Mouse (Mus musculus): ENCODE results near the gene Smox. TPM values are rescaled to one million over a fixed set of nuclear protein-coding genes. Genes with fewer than 3 reads are reported as not detected.

The Smox gene
- polyA plus RNA-seq, 1 experiment from 2014 or later = 26.9 TPM

GRCm38 (mm10) chr2:131514055-131514621 lies 22.8 kb downstream of the Smox start:
- ATAC-seq (ENCODE audit: low FRiP score) = no peak
- Histone ChIP-seq H3K4me2 (no peak overlapping the region), H3K9me3 (ENCODE audit: control insufficient read depth, low read length) (no peaks in the 10 kb centered on the region), H3K4me3 (ENCODE audit: low read depth, low read length) (no peak overlapping the region), H3K27ac (ENCODE audit: low read depth, low read length) (no peak overlapping the region), H3K27me3 (ENCODE audit: control insufficient read depth, insufficient read depth, low read length) (no peaks in the 10 kb centered on the region), H3K9ac (ENCODE audit: low read length) (no peak overlapping the region), H3K4me1 (ENCODE audit: control insufficient read depth, insufficient read depth, low read length) (peaks cover 4% of the 10 kb centered on the region; the same call in 1 of the 2 replicates), H3K36me3 (ENCODE audit: control insufficient read depth, insufficient read depth, low read length) (no peaks in the 10 kb centered on the region)
- peak; percentile 73 for DNase-seq (ENCODE audit: low spot score, missing footprints)
- 79% methylated on average over 4 of the region's 4 CpGs for WGBS

DNA sequence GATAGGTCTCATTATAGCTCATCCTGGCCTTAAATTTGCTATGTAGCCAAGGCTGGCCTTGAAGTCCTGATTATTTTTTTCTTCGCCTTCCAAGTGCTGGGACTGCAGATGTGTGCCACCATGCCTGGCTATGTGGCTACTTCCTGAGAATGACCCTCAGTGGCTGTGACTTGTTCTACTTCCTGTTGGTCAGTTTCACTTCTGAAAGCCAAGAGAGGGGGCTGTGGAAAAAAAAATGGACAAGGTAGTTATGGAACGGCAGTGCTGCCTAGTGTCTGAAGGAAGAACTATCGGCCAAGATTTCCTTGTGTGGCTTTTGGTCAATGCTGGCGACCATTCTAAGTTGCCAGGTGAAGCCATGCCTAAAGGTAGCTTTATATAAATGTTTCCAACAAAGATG lies 26.3 kb downstream of the Smox start:
- Histone ChIP-seq H3K27me3 (ENCODE audit: control insufficient read depth, insufficient read depth, low read length) (no peaks in the 10 kb centered on the region), H3K36me3 (ENCODE audit: control insufficient read depth, insufficient read depth, low read length) (no peaks in the 10 kb centered on the region), H3K4me3 (ENCODE audit: low read depth, low read length) (no peak overlapping the region), H3K27ac (ENCODE audit: low read depth, low read length) (no peak overlapping the region), H3K4me2 (no peak overlapping the region), H3K9me3 (ENCODE audit: control insufficient read depth, low read length) (no peaks in the 10 kb centered on the region), H3K4me1 (ENCODE audit: control insufficient read depth, insufficient read depth, low read length) (no peaks in the 10 kb centered on the region), H3K9ac (ENCODE audit: low read length) (no peak overlapping the region)
- ATAC-seq (ENCODE audit: low FRiP score) (no peak), DNase-seq (ENCODE audit: low spot score, missing footprints) (no peak)
- WGBS = 89% methylated on average over 4 of the region's 4 CpGs

GRCm38 (mm10) chr2:131518790-131519189 lies 27.5 kb downstream of the Smox start:
- no peak overlapping the region for H3K4me2 ChIP-seq
- ATAC-seq (ENCODE audit: low FRiP score) = no peak
- no peak overlapping the region for H3K9ac ChIP-seq (ENCODE audit: low read length)
- no peak overlapping the region for H3K27ac ChIP-seq (ENCODE audit: low read depth, low read length)
- no peaks in the 10 kb centered on the region for H3K9me3 ChIP-seq (ENCODE audit: control insufficient read depth, low read length)
- 65% methylated on average over 3 of the region's 3 CpGs for WGBS
- H3K36me3 ChIP-seq (ENCODE audit: control insufficient read depth, insufficient read depth, low read length) = no peaks in the 10 kb centered on the region
- no peaks in the 10 kb centered on the region for H3K27me3 ChIP-seq (ENCODE audit: control insufficient read depth, insufficient read depth, low read length)
- H3K4me1 ChIP-seq (ENCODE audit: control insufficient read depth, insufficient read depth, low read length) = no peaks in the 10 kb centered on the region
- no peak overlapping the region for H3K4me3 ChIP-seq (ENCODE audit: low read depth, low read length)
- no peak for DNase-seq (ENCODE audit: low spot score, missing footprints)

DNA sequence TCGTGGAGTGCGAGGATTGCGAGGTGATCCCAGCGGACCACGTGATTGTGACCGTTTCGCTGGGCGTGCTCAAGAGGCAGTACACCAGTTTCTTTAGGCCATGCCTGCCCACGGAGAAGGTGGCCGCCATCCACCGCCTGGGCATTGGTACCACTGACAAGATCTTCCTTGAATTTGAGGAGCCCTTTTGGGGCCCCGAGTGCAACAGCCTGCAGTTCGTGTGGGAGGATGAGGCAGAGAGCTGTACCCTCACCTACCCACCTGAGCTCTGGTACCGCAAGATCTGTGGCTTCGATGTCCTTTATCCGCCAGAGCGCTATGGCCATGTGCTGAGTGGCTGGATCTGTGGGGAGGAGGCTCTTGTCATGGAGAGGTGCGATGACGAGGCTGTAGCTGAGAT lies 29.4 kb downstream of the Smox start:
- Histone ChIP-seq H3K36me3 (ENCODE audit: control insufficient read depth, insufficient read depth, low read length) (no peaks in the 10 kb centered on the region), H3K4me1 (ENCODE audit: control insufficient read depth, insufficient read depth, low read length) (no peaks in the 10 kb centered on the region), H3K4me3 (ENCODE audit: low read depth, low read length) (no peak overlapping the region), H3K9ac (ENCODE audit: low read length) (no peak overlapping the region), H3K4me2 (no peak overlapping the region), H3K27ac (ENCODE audit: low read depth, low read length) (no peak overlapping the region), H3K9me3 (ENCODE audit: control insufficient read depth, low read length) (no peaks in the 10 kb centered on the region), H3K27me3 (ENCODE audit: control insufficient read depth, insufficient read depth, low read length) (no peaks in the 10 kb centered on the region)
- ATAC-seq (ENCODE audit: low FRiP score) = no peak
- 96% methylated on average over 19 of the region's 19 CpGs for WGBS
- no peak for DNase-seq (ENCODE audit: low spot score, missing footprints)

DNA sequence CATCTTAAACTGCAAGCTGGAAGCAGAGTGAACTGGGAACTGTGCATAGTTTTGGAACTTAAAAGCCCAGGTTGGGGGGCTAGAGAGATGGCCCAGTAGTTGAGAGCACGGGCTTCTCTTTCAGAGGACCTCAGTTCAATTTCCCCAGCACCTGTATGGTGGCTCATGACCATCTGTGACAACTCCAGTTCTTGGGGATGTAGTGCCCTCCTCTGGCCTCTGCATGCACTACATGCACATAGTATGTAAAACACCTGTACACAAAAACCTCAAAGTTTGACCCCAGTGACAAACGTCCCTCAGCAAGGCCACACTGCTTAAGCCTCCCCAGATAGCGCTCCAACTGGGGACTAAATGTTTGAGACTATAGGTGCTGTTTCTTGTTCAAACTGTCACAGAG lies 35.8 kb downstream of the Smox start:
- H3K9me3 ChIP-seq (ENCODE audit: control insufficient read depth, low read length) = no peaks in the 10 kb centered on the region
- H3K4me2 ChIP-seq = no peak overlapping the region
- 44% methylated on average over 3 of the region's 3 CpGs for WGBS
- DNase-seq (ENCODE audit: low spot score, missing footprints) (peak; percentile 85), ATAC-seq (ENCODE audit: low FRiP score) (no peak)
- H3K4me1 ChIP-seq (ENCODE audit: control insufficient read depth, insufficient read depth, low read length) = no peaks in the 10 kb centered on the region
- no peak overlapping the region for H3K9ac ChIP-seq (ENCODE audit: low read length)
- no peak overlapping the region for H3K27ac ChIP-seq (ENCODE audit: low read depth, low read length)
- H3K27me3 ChIP-seq (ENCODE audit: control insufficient read depth, insufficient read depth, low read length) = no peaks in the 10 kb centered on the region
- H3K4me3 ChIP-seq (ENCODE audit: low read depth, low read length) = no peak overlapping the region
- H3K36me3 ChIP-seq (ENCODE audit: control insufficient read depth, insufficient read depth, low read length) = no peaks in the 10 kb centered on the region

DNA sequence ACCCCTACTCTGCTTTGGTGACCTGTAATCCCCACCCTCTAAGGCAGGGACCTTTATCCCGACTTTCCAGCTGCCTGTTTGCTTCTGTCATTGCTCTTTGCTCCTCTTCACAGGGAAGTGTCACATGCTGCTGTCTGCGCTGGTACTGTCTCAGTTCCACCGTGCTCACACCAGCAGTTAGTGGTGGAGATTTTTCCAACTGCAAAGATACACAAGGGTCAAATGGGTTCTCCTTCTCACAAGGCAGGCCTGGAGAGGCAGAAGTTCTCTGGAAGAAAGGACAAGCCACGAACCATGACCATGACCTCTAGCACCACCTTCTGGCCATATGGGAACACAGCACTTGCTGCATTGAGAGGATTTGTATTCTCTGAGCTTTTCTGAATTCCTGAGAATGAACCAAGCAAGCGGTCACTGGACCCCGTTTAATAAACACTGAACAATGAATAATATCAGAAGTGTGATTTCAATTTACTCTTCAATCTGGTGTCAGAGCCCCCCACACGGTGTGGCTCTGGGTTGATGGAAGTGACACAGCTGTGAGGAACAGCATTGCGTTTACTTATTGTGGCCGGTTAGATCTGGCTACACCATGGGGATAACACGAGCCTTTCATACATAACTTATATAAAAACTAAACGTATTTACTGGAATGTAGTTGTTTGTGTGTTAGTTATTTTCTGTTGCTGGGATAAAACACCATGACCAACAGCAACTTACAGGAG lies 38.8 kb downstream of the Smox start:
- Histone ChIP-seq H3K36me3 (ENCODE audit: control insufficient read depth, insufficient read depth, low read length) (no peaks in the 10 kb centered on the region), H3K9ac (ENCODE audit: low read length) (no peak overlapping the region; the same call in 1 of the 2 replicates), H3K27ac (ENCODE audit: low read depth, low read length) (no peak overlapping the region), H3K4me3 (ENCODE audit: low read depth, low read length) (no peak overlapping the region), H3K4me2 (no peak overlapping the region), H3K27me3 (ENCODE audit: control insufficient read depth, insufficient read depth, low read length) (no peaks in the 10 kb centered on the region), H3K9me3 (ENCODE audit: control insufficient read depth, low read length) (no peaks in the 10 kb centered on the region), H3K4me1 (ENCODE audit: control insufficient read depth, insufficient read depth, low read length) (no peaks in the 10 kb centered on the region)
- DNase-seq (ENCODE audit: low spot score, missing footprints) (peak; percentile 96), ATAC-seq (ENCODE audit: low FRiP score) (peak; percentile 57; the same call in 1 of the 2 replicates)
- WGBS = 39% methylated on average over 11 of the region's 11 CpGs

DNA sequence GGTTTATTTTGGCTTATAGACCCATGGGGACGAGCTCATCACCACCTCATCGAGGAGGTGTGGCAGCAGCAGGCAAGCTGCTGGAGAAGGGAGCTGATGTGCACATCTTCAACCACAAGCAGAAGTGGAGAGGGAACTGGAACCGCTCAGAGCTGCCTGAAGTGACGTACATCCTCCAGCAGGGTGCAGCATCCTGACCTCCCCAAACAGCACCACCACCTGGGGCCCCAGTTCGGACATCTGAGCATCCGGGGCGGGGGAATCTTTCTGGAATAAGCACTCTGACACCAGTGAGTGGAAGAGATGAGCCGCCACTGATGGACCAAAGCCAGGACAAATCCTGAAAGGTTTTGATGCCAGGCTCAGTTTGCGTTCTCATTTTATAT lies 39.3 kb downstream of the Smox start:
- no peak for DNase-seq (ENCODE audit: low spot score, missing footprints)
- no peaks in the 10 kb centered on the region for H3K4me1 ChIP-seq (ENCODE audit: control insufficient read depth, insufficient read depth, low read length)
- no peak overlapping the region; the same call in 1 of the 2 replicates for H3K9ac ChIP-seq (ENCODE audit: low read length)
- H3K27me3 ChIP-seq (ENCODE audit: control insufficient read depth, insufficient read depth, low read length) = no peaks in the 10 kb centered on the region
- no peak overlapping the region for H3K27ac ChIP-seq (ENCODE audit: low read depth, low read length)
- H3K9me3 ChIP-seq (ENCODE audit: control insufficient read depth, low read length) = no peaks in the 10 kb centered on the region
- H3K4me2 ChIP-seq = no peak overlapping the region
- WGBS = 21% methylated on average over 9 of the region's 9 CpGs
- no peaks in the 10 kb centered on the region for H3K36me3 ChIP-seq (ENCODE audit: control insufficient read depth, insufficient read depth, low read length)
- H3K4me3 ChIP-seq (ENCODE audit: low read depth, low read length) = no peak overlapping the region
- peak; percentile 61 for ATAC-seq (ENCODE audit: low FRiP score)

- Histone ChIP-seq H3K4me2 (no peak overlapping the region), H3K4me3 (ENCODE audit: low read depth, low read length) (no peak overlapping the region), H3K9me3 (ENCODE audit: control insufficient read depth, low read length) (no peaks in the 10 kb centered on the region), H3K36me3 (ENCODE audit: control insufficient read depth, insufficient read depth, low read length) (no peaks in the 10 kb centered on the region), H3K9ac (ENCODE audit: low read length) (no peak overlapping the region), H3K27me3 (ENCODE audit: control insufficient read depth, insufficient read depth, low read length) (no peaks in the 10 kb centered on the region), H3K27ac (ENCODE audit: low read depth, low read length) (no peak overlapping the region), H3K4me1 (ENCODE audit: control insufficient read depth, insufficient read depth, low read length) (no peaks in the 10 kb centered on the region)
- WGBS = 87% methylated on average over 7 of the region's 7 CpGs
- ATAC-seq (ENCODE audit: low FRiP score) (no peak), DNase-seq (ENCODE audit: low spot score, missing footprints) (no peak)
These were observed 40.0 kb downstream of the Smox start for GRCm38 (mm10) chr2:131531271-131531670.

GRCm38 (mm10) chr2:131535168-131535567 lies 43.9 kb downstream of the Smox start:
- H3K36me3 ChIP-seq (ENCODE audit: control insufficient read depth, insufficient read depth, low read length) = no peaks in the 10 kb centered on the region
- DNase-seq (ENCODE audit: low spot score, missing footprints) (no peak), ATAC-seq (ENCODE audit: low FRiP score) (no peak)
- no peaks in the 10 kb centered on the region for H3K9me3 ChIP-seq (ENCODE audit: control insufficient read depth, low read length)
- no peak overlapping the region for H3K4me2 ChIP-seq
- no peak overlapping the region for H3K9ac ChIP-seq (ENCODE audit: low read length)
- H3K27ac ChIP-seq (ENCODE audit: low read depth, low read length) = no peak overlapping the region
- no peak overlapping the region for H3K4me3 ChIP-seq (ENCODE audit: low read depth, low read length)
- 91% methylated on average over 5 of the region's 5 CpGs for WGBS
- no peaks in the 10 kb centered on the region for H3K27me3 ChIP-seq (ENCODE audit: control insufficient read depth, insufficient read depth, low read length)
- no peaks in the 10 kb centered on the region for H3K4me1 ChIP-seq (ENCODE audit: control insufficient read depth, insufficient read depth, low read length)

Measured in midbrain, embryonic 11.5 days (tissue).